8 mouse cellular contexts compared by ENCODE assay signal in the genomic region with DNA sequence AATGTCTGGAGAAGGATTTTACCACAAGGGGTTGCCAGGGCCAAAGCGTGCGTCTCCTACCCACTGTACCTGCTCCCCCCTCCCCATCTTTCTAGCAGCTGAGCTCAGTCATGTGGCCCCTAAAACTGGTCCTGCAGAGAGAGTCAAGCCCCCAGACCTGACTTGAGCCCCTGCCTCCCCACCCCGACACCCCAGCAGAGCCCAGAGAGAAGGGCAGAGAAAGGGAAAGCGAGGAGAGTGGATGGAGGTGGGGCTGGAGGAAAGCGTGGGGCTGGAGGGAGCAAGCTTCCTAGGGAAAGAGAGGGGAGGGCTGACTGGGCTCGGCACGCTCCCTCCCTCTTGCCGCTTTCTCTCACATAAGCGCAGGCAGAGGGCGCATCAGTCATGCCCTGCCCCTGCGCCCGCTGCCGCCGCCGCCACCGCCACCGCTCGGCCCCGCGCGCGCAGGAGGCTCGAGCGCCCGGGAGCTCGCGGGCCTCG. TPM values are rescaled to one million over a fixed set of nuclear protein-coding genes. Genes with fewer than 3 reads are reported as not detected.
DNase-seq lines count a peak whose midpoint lies in the region; ATAC-seq and TF ChIP-seq lines count a peak whose summit lies in the region.

No protein-coding gene starts in this region.

- peak; percentile 72 for DNase-seq in 3134 (ENCODE audit: extremely low read depth, insufficient read length, low spot score)
- DNase-seq in ZHBTc4 (ENCODE audit: low read depth, low spot score) = peak; percentile 90
- peak; percentile 39 for DNase-seq in heart, adult 8-10 months (ENCODE audit: low spot score)
- peak; percentile 36 to 51 for DNase-seq in kidney, adult 8-10 months
- peak; percentile 48 for DNase-seq in liver, adult 2 months (ENCODE audit: extremely low read depth, low read depth, low spot score)

- H3K4me3 ChIP-seq in cortical plate, adult 2 months (ENCODE audit: insufficient read depth, low read length) = peak overlapping the region; percentile 84
- peak overlapping the region; percentile 87 for H3K4me3 ChIP-seq in liver, adult 2 months (ENCODE audit: insufficient read depth, low read depth, low read length)
- peak overlapping the region; percentile 90 for H3K4me3 ChIP-seq in midbrain, embryonic 16.5 days (ENCODE audit: low read depth, low read length)
- peak overlapping the region; percentile 59 for H3K4me3 ChIP-seq in stomach, embryonic 16.5 days (replicated peaks; ENCODE audit: low read length)

- H3K36me3 ChIP-seq in liver, adult 2 months (ENCODE audit: control insufficient read depth, insufficient read depth, low read length) = no peaks in the 10 kb centered on the region
- no peaks in the 10 kb centered on the region for H3K36me3 ChIP-seq in midbrain, embryonic 16.5 days (ENCODE audit: control insufficient read depth, insufficient read depth, low read length)
- no peaks in the 10 kb centered on the region for H3K36me3 ChIP-seq in stomach, embryonic 16.5 days (ENCODE audit: control insufficient read depth, insufficient read depth, low read length)

- WGBS in liver, adult 2 months = 2% methylated on average over 24 of the region's 28 CpGs
- WGBS in midbrain, embryonic 16.5 days = 2% methylated on average over 5 of the region's 28 CpGs
- WGBS in stomach, embryonic 16.5 days = 2% methylated on average over 15 of the region's 28 CpGs

- TF ChIP-seq POLR2A in cortical plate, adult 2 months (IDR thresholded peaks at IDR 0.05; ENCODE audit: extremely low read depth, insufficient read depth, low read length) = no peak
- no peak for TF ChIP-seq POLR2A in liver, adult 2 months (IDR thresholded peaks at IDR 0.05; ENCODE audit: extremely low read depth, insufficient read depth, low read length)

- H3K27ac ChIP-seq in cortical plate, adult 2 months (ENCODE audit: insufficient read depth, low read length) = no peak overlapping the region
- no peak overlapping the region for H3K27ac ChIP-seq in liver, adult 2 months (replicated peaks; ENCODE audit: insufficient read depth, low read depth, low read length)
- H3K27ac ChIP-seq in midbrain, embryonic 16.5 days (ENCODE audit: low read length) = peak overlapping the region; percentile 72
- H3K27ac ChIP-seq in stomach, embryonic 16.5 days (ENCODE audit: low read length) = peak overlapping the region; percentile 80

- no peaks in the 10 kb centered on the region for H3K27me3 ChIP-seq in liver, adult 2 months (ENCODE audit: control insufficient read depth, insufficient read depth, low read length)
- H3K27me3 ChIP-seq in midbrain, embryonic 16.5 days (ENCODE audit: control insufficient read depth, insufficient read depth, low read depth, low read length) = no peaks in the 10 kb centered on the region
- H3K27me3 ChIP-seq in stomach, embryonic 16.5 days (ENCODE audit: control insufficient read depth, insufficient read depth, low read length) = no peaks in the 10 kb centered on the region

- peak; percentile 95 for ATAC-seq in midbrain, embryonic 16.5 days
- ATAC-seq in stomach, embryonic 16.5 days (ENCODE audit: insufficient read depth, low FRiP score) = peak; percentile 89

- H3K9ac ChIP-seq in liver, adult 2 months (ENCODE audit: low read depth, low read length) = peak overlapping the region; percentile 87
- peak overlapping the region; percentile 82 for H3K9ac ChIP-seq in midbrain, embryonic 16.5 days (ENCODE audit: low read depth, low read length)
- H3K9ac ChIP-seq in stomach, embryonic 16.5 days (ENCODE audit: low read length) = peak overlapping the region; percentile 80

- H3K79me2 ChIP-seq in liver, adult 2 months (ENCODE audit: control insufficient read depth, insufficient read depth, low read length) = no peaks in the 10 kb centered on the region; the same call in 1 of the 2 replicates

- no peaks in the 10 kb centered on the region for H3K9me3 ChIP-seq in midbrain, embryonic 16.5 days (replicated peaks; ENCODE audit: control insufficient read depth, low read length, poor library complexity, severe bottlenecking)
- no peaks in the 10 kb centered on the region for H3K9me3 ChIP-seq in stomach, embryonic 16.5 days (replicated peaks; ENCODE audit: control insufficient read depth, low read length)

- H3K4me1 ChIP-seq in cortical plate, adult 2 months (ENCODE audit: control insufficient read depth, insufficient read depth, low read length) = no peaks in the 10 kb centered on the region
- H3K4me1 ChIP-seq in liver, adult 2 months (ENCODE audit: control insufficient read depth, insufficient read depth, low read length) = peaks cover 7% of the 10 kb centered on the region
- peaks cover 3% of the 10 kb centered on the region; the same call in 1 of the 2 replicates for H3K4me1 ChIP-seq in midbrain, embryonic 16.5 days (ENCODE audit: control insufficient read depth, insufficient read depth, low read length)
- H3K4me1 ChIP-seq in stomach, embryonic 16.5 days (ENCODE audit: control insufficient read depth, insufficient read depth, low read length) = peaks cover 5% of the 10 kb centered on the region; the same call in 1 of the 2 replicates

- TF ChIP-seq CTCF in cortical plate, adult 2 months (IDR thresholded peaks at IDR 0.05; ENCODE audit: extremely low read depth, insufficient read depth, low read length) = no peak
- TF ChIP-seq CTCF in liver, adult 2 months (IDR thresholded peaks at IDR 0.05; ENCODE audit: low read depth, low read length) = peak; percentile 65

- peak overlapping the region; percentile 80 for H3K4me2 ChIP-seq in midbrain, embryonic 16.5 days (ENCODE audit: low read length)
- peak overlapping the region; percentile 77 for H3K4me2 ChIP-seq in stomach, embryonic 16.5 days (ENCODE audit: low read depth, low read length)

RNA-seq across cellular contexts. Expression of gene Vegfc, which starts 0.6 kb away (rescaled TPM):
- 3.4 and 3.6 TPM in 2 replicates for polyA plus RNA-seq in cortical plate, adult 2 months (2012; rRNA removed)
- total RNA-seq in heart, adult 8-10 months (2022) = 1 to 10 TPM; 4.8 to 7.5 (median 5.2) TPM
- 2.5 and 2.6 TPM in 2 replicates for total RNA-seq in liver, adult 2 months (2014; rRNA removed)
- 1.1 and 1.2 TPM in 2 replicates for polyA plus RNA-seq in liver, adult 2 months (2012; rRNA removed)
- 2.7 and 3.8 TPM in 2 replicates for polyA plus RNA-seq in midbrain, embryonic 16.5 days (2015; fragmentation: Nextera tagmentation; extraction: Ambion mirVana)
- 3.6 and 4.9 TPM in 2 replicates for polyA plus RNA-seq in stomach, embryonic 16.5 days (2015; fragmentation: Nextera tagmentation; extraction: Ambion mirVana)

Comparison
In these comparisons a context has a peak if more than half of its experiments do, and no peak if none do; other contexts are left out.
1. DNase-seq: peak in every context shown above with its lines; median percentile 90 in ZHBTc4; 72 in 3134; 48 in liver, adult 2 months; 44 in kidney, adult 8-10 months; 39 in heart, adult 8-10 months.
2. H3K27ac ChIP-seq: peak in midbrain, embryonic 16.5 days (single experiment) and stomach, embryonic 16.5 days (single experiment); none in cortical plate, adult 2 months (single experiment) and liver, adult 2 months (single experiment).
3. Peak in every context shown above with its lines, with median percentiles within 50 percentile points of each other: H3K4me3 ChIP-seq and H3K9ac ChIP-seq.